Mouse (Mus musculus): ENCODE measurements at regions not wholly inside any gene's neighbourhood (a gene's known extent, or its start where the extent isn't known, plus 50 kb on each side); places are given as distances from the start of the nearest gene placed in this dataset.

DNA sequence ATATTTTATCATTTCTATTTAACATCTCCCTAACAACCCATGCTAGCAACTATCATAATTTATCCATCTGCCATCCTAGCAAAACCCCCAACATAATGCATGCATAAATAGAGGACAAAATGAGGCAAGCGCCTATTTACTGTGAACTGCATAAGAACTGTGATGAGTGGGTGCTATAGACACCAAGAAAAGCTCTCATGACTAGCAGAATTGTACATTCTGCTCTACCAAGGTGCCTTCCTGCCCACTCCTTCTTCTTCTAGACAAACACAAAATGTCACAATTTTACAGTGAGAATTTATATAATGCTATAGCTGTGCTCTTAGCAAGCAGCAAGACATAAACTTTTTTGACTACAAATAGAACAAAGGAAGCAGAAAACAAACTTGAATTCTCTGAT lies 305.9 kb downstream of the Brinp1 start:
- Histone ChIP-seq H3K4me2 (ENCODE audit: low read depth) (no peak overlapping the region), H3K27me3 (ENCODE audit: control insufficient read depth, insufficient read depth, insufficient read length) (no peaks in the 10 kb centered on the region), H3K36me3 (ENCODE audit: control insufficient read depth, insufficient read depth) (no peaks in the 10 kb centered on the region), H3K4me3 (no peak overlapping the region), H3ac (ENCODE audit: control insufficient read depth, insufficient read length) (no peak overlapping the region), H3K79me2 (ENCODE audit: control insufficient read depth, insufficient read depth) (no peaks in the 10 kb centered on the region)
- no peak for TF ChIP-seq TCF3 (IDR thresholded peaks at IDR 0.05; ENCODE audit: insufficient read length, low read depth)
- no peak for TF ChIP-seq CEBPB (IDR thresholded peaks at IDR 0.05; ENCODE audit: insufficient read depth, poor library complexity, severe bottlenecking)
- TF ChIP-seq MYOD1 (IDR thresholded peaks at IDR 0.05; ENCODE audit: control insufficient read depth in 1 of 3, insufficient read length in 2 of 3, low read depth in 2 of 3), result no peak
- no peak for TF ChIP-seq TCF12 (IDR thresholded peaks at IDR 0.05; ENCODE audit: insufficient read depth, poor library complexity, severe bottlenecking)
- TF ChIP-seq POLR2AphosphoS2 (IDR thresholded peaks at IDR 0.05; ENCODE audit: insufficient read length, low read depth), result no peak

DNA sequence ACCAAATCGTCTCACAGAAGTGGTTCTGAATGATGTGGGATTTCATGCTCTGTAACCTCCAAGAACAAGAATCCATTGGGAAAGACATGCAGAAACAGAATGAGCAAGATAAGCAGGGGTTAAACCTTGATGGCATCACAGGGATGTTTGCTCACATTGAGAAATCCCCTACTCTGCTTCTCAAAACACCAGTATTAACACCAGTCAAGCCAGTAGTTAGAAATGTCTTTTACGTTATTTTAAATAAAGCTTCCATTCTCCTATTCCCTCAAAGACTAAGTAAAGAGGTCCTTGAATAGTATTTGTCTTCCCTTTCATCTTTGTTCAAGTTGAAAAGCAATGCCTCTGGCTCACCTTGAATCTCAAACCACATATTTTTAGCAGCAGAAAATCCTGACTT lies 320.9 kb downstream of the Brinp1 start:
- H3K79me2 ChIP-seq (ENCODE audit: control insufficient read depth, insufficient read depth), result no peaks in the 10 kb centered on the region
- H3K27me3 ChIP-seq (ENCODE audit: control insufficient read depth, insufficient read depth, insufficient read length), result no peaks in the 10 kb centered on the region
- no peak overlapping the region for H3K4me3 ChIP-seq
- H3K4me2 ChIP-seq (ENCODE audit: low read depth), result no peak overlapping the region
- TF ChIP-seq MYOG (IDR thresholded peaks at IDR 0.05; ENCODE audit: control insufficient read depth in 1 of 3, insufficient read depth in 1 of 3, insufficient read length in 2 of 3, low read depth in 2 of 3) (no peak), SRF (IDR thresholded peaks at IDR 0.05; ENCODE audit: control insufficient read depth, insufficient read length, low read depth) (no peak), TCF12 (IDR thresholded peaks at IDR 0.05; ENCODE audit: insufficient read depth, poor library complexity, severe bottlenecking) (no peak), USF1 (IDR thresholded peaks at IDR 0.05; ENCODE audit: low read depth) (no peak), POLR2A (IDR thresholded peaks at IDR 0.05; ENCODE audit: insufficient read length, low read depth) (no peak), MYOD1 (IDR thresholded peaks at IDR 0.05; ENCODE audit: control insufficient read depth in 1 of 3, insufficient read length in 2 of 3, low read depth in 2 of 3) (no peak), POLR2AphosphoS2 (IDR thresholded peaks at IDR 0.05; ENCODE audit: insufficient read length, low read depth) (no peak), CEBPB (IDR thresholded peaks at IDR 0.05; ENCODE audit: insufficient read depth, poor library complexity, severe bottlenecking) (no peak)
- no peak overlapping the region for H3ac ChIP-seq (ENCODE audit: control insufficient read depth, insufficient read length)
- H3K36me3 ChIP-seq (ENCODE audit: control insufficient read depth, insufficient read depth), result no peaks in the 10 kb centered on the region

DNA sequence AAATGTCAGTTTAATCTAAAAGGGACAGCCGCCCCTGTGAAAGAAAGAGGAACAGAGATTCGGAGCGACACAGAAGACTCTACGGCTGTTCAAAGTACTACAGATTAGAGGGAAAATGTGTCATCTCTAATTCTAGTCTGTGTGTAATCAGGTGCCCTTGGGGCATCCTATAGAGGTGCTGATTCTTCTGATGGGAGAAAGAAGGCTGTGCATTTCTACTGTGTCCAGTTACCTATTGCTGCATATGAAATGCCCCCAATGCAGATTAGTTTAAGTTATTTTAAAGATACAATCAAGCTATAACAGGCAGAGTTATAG lies 330.2 kb downstream of the Brinp1 start:
- Histone ChIP-seq H3K4me2 (ENCODE audit: low read depth) (no peak overlapping the region), H3K36me3 (ENCODE audit: control insufficient read depth, insufficient read depth) (no peaks in the 10 kb centered on the region), H3K4me3 (no peak overlapping the region), H3K27me3 (ENCODE audit: control insufficient read depth, insufficient read depth, insufficient read length) (no peaks in the 10 kb centered on the region), H3K79me2 (ENCODE audit: control insufficient read depth, insufficient read depth) (no peaks in the 10 kb centered on the region), H3ac (ENCODE audit: control insufficient read depth, insufficient read length) (no peak overlapping the region)
- TF ChIP-seq MYOG (IDR thresholded peaks at IDR 0.05; ENCODE audit: control insufficient read depth in 1 of 3, insufficient read depth in 1 of 3, insufficient read length in 2 of 3, low read depth in 2 of 3) (no peak), TCF12 (IDR thresholded peaks at IDR 0.05; ENCODE audit: insufficient read depth, poor library complexity, severe bottlenecking) (no peak), REST (IDR thresholded peaks at IDR 0.05; ENCODE audit: insufficient read depth, insufficient read length) (no peak), TCF3 (IDR thresholded peaks at IDR 0.05; ENCODE audit: insufficient read length, low read depth) (no peak), E2F4 (IDR thresholded peaks at IDR 0.05; ENCODE audit: insufficient read depth) (no peak), USF1 (IDR thresholded peaks at IDR 0.05; ENCODE audit: low read depth) (no peak), SRF (IDR thresholded peaks at IDR 0.05; ENCODE audit: control insufficient read depth, insufficient read length, low read depth) (no peak)

DNA sequence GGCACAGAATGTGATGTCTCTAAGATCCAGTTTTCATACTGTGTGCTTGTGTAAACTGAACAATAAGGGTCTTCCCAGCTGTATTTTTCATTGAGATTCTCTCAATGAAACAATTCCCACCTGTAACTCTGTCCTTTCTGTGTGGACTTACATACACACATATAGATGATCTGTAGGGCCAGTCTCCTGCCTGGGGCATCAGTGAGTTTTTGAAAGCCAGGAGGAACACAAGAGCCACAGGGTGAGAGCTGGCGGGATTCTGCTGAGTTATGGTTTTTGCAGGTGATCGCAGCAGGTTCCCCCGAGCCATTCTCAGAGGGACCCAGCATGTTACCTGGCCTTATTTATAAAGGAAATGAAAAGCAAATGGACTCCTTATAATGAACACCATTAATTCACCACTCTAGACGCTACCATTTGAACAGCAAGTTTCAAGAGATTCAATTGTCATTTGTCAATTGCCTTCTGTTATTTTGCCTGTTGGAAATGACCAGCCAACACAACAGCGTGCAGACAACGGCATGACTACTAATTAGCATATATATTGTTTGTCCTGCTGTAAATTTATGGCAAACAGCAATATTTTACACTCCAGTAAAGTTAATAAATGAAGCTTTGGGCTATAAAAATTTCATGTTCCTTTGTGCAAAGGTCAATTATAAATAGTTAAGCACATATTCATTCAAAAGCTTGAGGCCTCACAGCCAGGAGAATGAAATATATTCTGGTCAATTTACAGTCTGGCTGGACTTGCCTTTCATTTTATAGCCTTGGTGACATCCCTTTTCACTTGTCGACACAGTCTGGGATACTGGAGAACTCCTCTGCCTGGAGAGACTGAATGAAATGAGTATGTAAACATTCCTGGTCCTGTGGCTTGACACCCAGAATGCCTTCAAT lies 330.8 kb downstream of the Brinp1 start:
- H3K4me3 ChIP-seq, result no peak overlapping the region
- no peaks in the 10 kb centered on the region for H3K36me3 ChIP-seq (ENCODE audit: control insufficient read depth, insufficient read depth)
- TF ChIP-seq MAX (IDR thresholded peaks at IDR 0.05; ENCODE audit: low read depth) (no peak), E2F4 (IDR thresholded peaks at IDR 0.05; ENCODE audit: insufficient read depth) (no peak), TCF3 (IDR thresholded peaks at IDR 0.05; ENCODE audit: insufficient read length, low read depth) (no peak), POLR2AphosphoS2 (IDR thresholded peaks at IDR 0.05; ENCODE audit: insufficient read length, low read depth) (no peak), POLR2A (IDR thresholded peaks at IDR 0.05; ENCODE audit: insufficient read length, low read depth) (no peak), CEBPB (IDR thresholded peaks at IDR 0.05; ENCODE audit: insufficient read depth, poor library complexity, severe bottlenecking) (no peak)

DNA sequence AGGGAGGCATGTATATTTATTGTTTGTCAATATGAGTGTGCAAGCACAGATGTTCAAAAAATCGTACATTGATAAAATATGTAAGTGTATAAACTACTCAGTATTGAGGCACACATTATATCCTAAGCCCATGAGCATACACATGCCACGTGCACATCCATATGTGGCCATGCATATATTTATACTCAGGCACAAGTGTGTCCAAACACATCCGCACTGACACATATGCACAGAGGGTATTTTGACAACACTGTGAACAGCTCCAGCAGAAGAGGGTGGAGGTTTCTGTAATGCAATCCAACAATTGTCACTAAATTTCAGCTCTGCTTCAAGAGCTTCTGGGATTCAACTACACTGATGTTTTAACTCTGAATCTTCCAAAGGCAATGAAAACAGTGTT lies 333.6 kb downstream of the Brinp1 start:
- H3K36me3 ChIP-seq (ENCODE audit: control insufficient read depth, insufficient read depth), result no peaks in the 10 kb centered on the region
- H3ac ChIP-seq (ENCODE audit: control insufficient read depth, insufficient read length), result no peak overlapping the region
- H3K4me3 ChIP-seq, result no peak overlapping the region
- H3K27me3 ChIP-seq (ENCODE audit: control insufficient read depth, insufficient read depth, insufficient read length), result no peaks in the 10 kb centered on the region
- no peaks in the 10 kb centered on the region for H3K79me2 ChIP-seq (ENCODE audit: control insufficient read depth, insufficient read depth)
- TF ChIP-seq SRF (IDR thresholded peaks at IDR 0.05; ENCODE audit: control insufficient read depth, insufficient read length, low read depth), result no peak
- no peak for TF ChIP-seq POLR2A (IDR thresholded peaks at IDR 0.05; ENCODE audit: insufficient read length, low read depth)
- no peak for TF ChIP-seq MYOG (IDR thresholded peaks at IDR 0.05; ENCODE audit: control insufficient read depth in 1 of 3, insufficient read depth in 1 of 3, insufficient read length in 2 of 3, low read depth in 2 of 3)
- no peak for TF ChIP-seq E2F4 (IDR thresholded peaks at IDR 0.05; ENCODE audit: insufficient read depth)
- no peak for TF ChIP-seq USF1 (IDR thresholded peaks at IDR 0.05; ENCODE audit: low read depth)
- TF ChIP-seq TCF12 (IDR thresholded peaks at IDR 0.05; ENCODE audit: insufficient read depth, poor library complexity, severe bottlenecking), result no peak
- TF ChIP-seq MAX (IDR thresholded peaks at IDR 0.05; ENCODE audit: low read depth), result no peak
- no peak for TF ChIP-seq MYOD1 (IDR thresholded peaks at IDR 0.05; ENCODE audit: control insufficient read depth in 1 of 3, insufficient read length in 2 of 3, low read depth in 2 of 3)
- no peak for TF ChIP-seq REST (IDR thresholded peaks at IDR 0.05; ENCODE audit: insufficient read depth, insufficient read length)
- TF ChIP-seq CEBPB (IDR thresholded peaks at IDR 0.05; ENCODE audit: insufficient read depth, poor library complexity, severe bottlenecking), result no peak
- TF ChIP-seq POLR2AphosphoS2 (IDR thresholded peaks at IDR 0.05; ENCODE audit: insufficient read length, low read depth), result no peak
- TF ChIP-seq TCF3 (IDR thresholded peaks at IDR 0.05; ENCODE audit: insufficient read length, low read depth), result no peak
- H3K4me2 ChIP-seq (ENCODE audit: low read depth), result no peak overlapping the region

More for the DNA sequence above, 330.8 kb downstream of the Brinp1 start:
- Histone ChIP-seq H3K4me2 (ENCODE audit: low read depth) (no peak overlapping the region), H3ac (ENCODE audit: control insufficient read depth, insufficient read length) (no peak overlapping the region), H3K27me3 (ENCODE audit: control insufficient read depth, insufficient read depth, insufficient read length) (no peaks in the 10 kb centered on the region), H3K79me2 (ENCODE audit: control insufficient read depth, insufficient read depth) (no peaks in the 10 kb centered on the region)
